Mouse (Mus musculus): Measurements from ENCODE around the gene Eif2b4. TPM values are rescaled to one million over a fixed set of nuclear protein-coding genes. Genes with fewer than 3 reads are reported as not detected.
"Not testable (repeated sequence)": the region's sequence is repeated elsewhere in the genome, so short reads cannot be mapped to it uniquely, and the experiment has no call there.

Gene Eif2b4
- polyA plus RNA-seq, 1 experiment from 2014 or later = 63.9 TPM

DNA sequence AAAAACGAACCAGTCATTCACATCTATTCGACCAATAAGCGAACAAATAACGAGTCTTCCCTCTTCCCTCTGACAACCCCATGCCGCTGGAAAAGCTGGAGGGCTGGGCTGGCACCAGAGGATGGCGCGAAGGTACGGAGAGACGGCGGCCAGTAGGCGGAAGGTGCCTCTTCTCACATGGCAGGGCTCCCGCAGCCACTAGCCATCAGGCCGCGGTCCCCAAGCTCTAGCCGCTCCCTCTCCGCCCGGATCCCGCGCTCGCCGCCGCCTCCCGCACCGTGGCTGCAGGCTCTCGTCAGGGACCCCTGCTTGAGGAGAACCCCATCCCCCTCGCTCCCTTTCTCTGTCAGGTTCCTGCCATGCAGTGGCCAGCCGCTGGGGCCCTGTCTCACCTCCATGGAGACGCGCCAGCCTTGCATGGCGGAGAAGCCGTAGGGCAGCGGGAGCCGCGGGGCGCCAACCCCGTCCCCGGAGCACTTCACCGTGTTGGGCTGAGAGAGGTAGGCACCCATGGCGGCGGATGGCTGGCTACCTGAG, 26.7 kb upstream of the Eif2b4 start:
- WGBS = under 1% methylated on average over 40 of the region's 40 CpGs
- Histone ChIP-seq H3K36me3 (ENCODE audit: control insufficient read depth, insufficient read depth, low read length) (no peaks in the 10 kb centered on the region), H3K9me3 (ENCODE audit: control insufficient read depth, low read length) (no peaks in the 10 kb centered on the region), H3K27ac (ENCODE audit: low read depth, low read length) (peak overlapping the region; percentile 91), H3K27me3 (ENCODE audit: control insufficient read depth, insufficient read depth, low read length) (no peaks in the 10 kb centered on the region), H3K4me3 (ENCODE audit: low read depth, low read length) (peak overlapping the region; percentile 96), H3K4me2 (peak overlapping the region; percentile 85), H3K9ac (ENCODE audit: low read length) (peak overlapping the region; percentile 91), H3K4me1 (ENCODE audit: control insufficient read depth, insufficient read depth, low read length) (peaks cover 8% of the 10 kb centered on the region; the same call in 1 of the 2 replicates)
- peak; percentile 81; the same call in 1 of the 2 replicates for ATAC-seq (ENCODE audit: low FRiP score)
- DNase-seq (ENCODE audit: low spot score, missing footprints) = peak; percentile 95

DNA sequence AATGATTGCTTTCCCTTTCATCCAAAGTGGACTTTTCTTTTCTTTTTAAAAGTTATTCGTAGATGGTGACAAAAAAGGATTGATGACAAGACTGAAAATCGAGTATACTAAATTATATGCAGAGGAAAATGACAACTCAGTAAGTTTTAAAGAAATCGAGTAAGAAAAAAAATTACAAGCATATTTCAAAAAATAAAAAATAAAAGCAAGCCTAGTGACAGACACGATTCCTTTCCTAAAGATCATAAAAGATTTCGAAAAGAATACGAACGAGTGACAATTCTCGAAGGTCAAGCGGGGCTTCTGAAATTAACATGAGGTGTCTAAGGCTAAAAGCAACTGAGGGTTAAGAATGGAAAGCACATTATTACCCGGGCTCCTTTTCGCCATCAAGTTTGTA, 26.2 kb upstream of the Eif2b4 start:
- DNase-seq (ENCODE audit: low spot score, missing footprints) (no peak), ATAC-seq (ENCODE audit: low FRiP score) (no peak)
- 2% methylated on average over 11 of the region's 11 CpGs for WGBS
- Histone ChIP-seq H3K4me3 (ENCODE audit: low read depth, low read length) (peak overlapping the region; percentile 96), H3K4me2 (peak overlapping the region; percentile 85), H3K4me1 (ENCODE audit: control insufficient read depth, insufficient read depth, low read length) (peaks cover 8% of the 10 kb centered on the region; the same call in 1 of the 2 replicates), H3K27ac (ENCODE audit: low read depth, low read length) (no peak overlapping the region; the same call in 1 of the 2 replicates), H3K9ac (ENCODE audit: low read length) (peak overlapping the region; percentile 91), H3K27me3 (ENCODE audit: control insufficient read depth, insufficient read depth, low read length) (no peaks in the 10 kb centered on the region), H3K9me3 (ENCODE audit: control insufficient read depth, low read length) (no peaks in the 10 kb centered on the region), H3K36me3 (ENCODE audit: control insufficient read depth, insufficient read depth, low read length) (no peaks in the 10 kb centered on the region)

DNA sequence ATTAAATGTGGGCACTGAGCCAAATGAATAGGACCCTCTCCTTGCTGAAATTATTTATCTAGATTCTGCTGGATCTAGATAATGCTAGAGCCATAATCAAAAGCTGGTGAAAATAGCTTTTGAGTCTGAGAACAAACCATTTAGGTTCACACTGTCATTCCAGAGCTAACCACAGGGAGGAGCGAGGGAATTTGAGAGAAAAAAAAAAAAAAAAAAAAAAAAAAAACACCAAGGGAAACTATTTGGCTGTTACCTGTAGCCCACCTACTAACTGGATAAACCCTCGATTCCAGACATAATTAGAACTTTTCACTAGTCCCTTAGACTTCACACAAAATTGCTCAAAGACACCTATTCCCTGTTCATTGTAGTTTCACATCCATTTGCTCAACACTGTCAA, 25.8 kb upstream of the Eif2b4 start:
- ATAC-seq (ENCODE audit: low FRiP score) = no peak
- 6% methylated on average over 2 of the region's 2 CpGs for WGBS

DNA sequence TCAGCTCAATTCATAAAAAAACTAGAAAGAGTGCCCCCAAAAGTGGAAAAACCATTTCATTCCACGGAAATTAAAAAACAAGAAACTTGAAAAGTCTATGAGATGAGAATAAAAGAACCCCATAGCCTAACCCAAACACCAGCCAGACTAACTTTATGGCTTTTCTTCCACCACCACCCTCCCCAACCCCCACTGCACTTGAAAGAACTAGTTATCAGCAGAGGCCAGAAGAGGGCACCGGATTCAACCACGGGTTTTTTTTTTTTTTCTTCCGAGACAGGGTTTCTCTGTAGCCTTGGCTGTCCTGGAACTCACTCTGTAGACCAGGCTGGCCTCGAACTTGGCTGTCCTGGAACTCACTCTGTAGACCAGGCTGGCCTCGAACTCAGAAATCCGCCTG, 25.1 kb upstream of the Eif2b4 start:
- Histone ChIP-seq H3K9me3 (ENCODE audit: control insufficient read depth, low read length) (no peaks in the 10 kb centered on the region), H3K27me3 (ENCODE audit: control insufficient read depth, insufficient read depth, low read length) (no peaks in the 10 kb centered on the region), H3K4me1 (ENCODE audit: control insufficient read depth, insufficient read depth, low read length) (peaks cover 8% of the 10 kb centered on the region; the same call in 1 of the 2 replicates), H3K4me2 (no peak overlapping the region), H3K4me3 (ENCODE audit: low read depth, low read length) (no peak overlapping the region), H3K27ac (ENCODE audit: low read depth, low read length) (no peak overlapping the region), H3K36me3 (ENCODE audit: control insufficient read depth, insufficient read depth, low read length) (no peaks in the 10 kb centered on the region), H3K9ac (ENCODE audit: low read length) (no peak overlapping the region)
- no peak for DNase-seq (ENCODE audit: low spot score, missing footprints)
- 65% methylated on average over 7 of the region's 7 CpGs for WGBS
- no peak for ATAC-seq (ENCODE audit: low FRiP score)

More for the DNA sequence above, 25.8 kb upstream of the Eif2b4 start:
- peak; percentile 88 for DNase-seq (ENCODE audit: low spot score, missing footprints)
- Histone ChIP-seq H3K36me3 (ENCODE audit: control insufficient read depth, insufficient read depth, low read length) (no peaks in the 10 kb centered on the region), H3K27ac (ENCODE audit: low read depth, low read length) (no peak overlapping the region), H3K4me2 (peak overlapping the region; percentile 85), H3K4me1 (ENCODE audit: control insufficient read depth, insufficient read depth, low read length) (peaks cover 8% of the 10 kb centered on the region; the same call in 1 of the 2 replicates), H3K9ac (ENCODE audit: low read length) (no peak overlapping the region), H3K9me3 (ENCODE audit: control insufficient read depth, low read length) (no peaks in the 10 kb centered on the region), H3K27me3 (ENCODE audit: control insufficient read depth, insufficient read depth, low read length) (no peaks in the 10 kb centered on the region), H3K4me3 (ENCODE audit: low read depth, low read length) (peak overlapping the region; percentile 17)

DNA sequence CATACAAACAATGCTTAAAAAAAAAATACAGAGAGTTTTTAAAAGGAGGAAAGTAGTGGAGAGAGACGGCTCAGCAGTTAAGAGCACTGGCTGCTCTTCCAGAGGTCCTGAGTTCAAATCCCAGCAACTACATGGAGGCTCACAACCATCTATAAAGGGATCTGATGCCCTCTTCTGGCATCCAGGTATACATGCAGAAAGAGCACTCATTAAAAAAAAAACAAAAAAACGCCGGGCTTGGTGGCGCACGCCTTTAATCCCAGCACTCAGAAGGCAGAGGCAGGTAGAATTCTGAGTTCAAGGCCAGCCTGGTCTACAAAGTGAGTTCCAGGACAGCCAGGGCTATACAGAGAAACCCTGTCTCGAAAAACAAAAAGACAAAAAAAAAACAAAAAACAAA, 23.3 kb upstream of the Eif2b4 start:
- not testable (repeated sequence) for H3K27ac ChIP-seq (ENCODE audit: low read depth, low read length); H3K9ac ChIP-seq (ENCODE audit: low read length); H3K27me3 ChIP-seq (ENCODE audit: control insufficient read depth, insufficient read depth, low read length); ATAC-seq (ENCODE audit: low FRiP score); DNase-seq (ENCODE audit: low spot score, missing footprints); H3K4me1 ChIP-seq (ENCODE audit: control insufficient read depth, insufficient read depth, low read length); H3K4me3 ChIP-seq (ENCODE audit: low read depth, low read length); H3K9me3 ChIP-seq (ENCODE audit: control insufficient read depth, low read length); H3K4me2 ChIP-seq; H3K36me3 ChIP-seq (ENCODE audit: control insufficient read depth, insufficient read depth, low read length)
- 91% methylated on average over 6 of the region's 6 CpGs for WGBS

DNA sequence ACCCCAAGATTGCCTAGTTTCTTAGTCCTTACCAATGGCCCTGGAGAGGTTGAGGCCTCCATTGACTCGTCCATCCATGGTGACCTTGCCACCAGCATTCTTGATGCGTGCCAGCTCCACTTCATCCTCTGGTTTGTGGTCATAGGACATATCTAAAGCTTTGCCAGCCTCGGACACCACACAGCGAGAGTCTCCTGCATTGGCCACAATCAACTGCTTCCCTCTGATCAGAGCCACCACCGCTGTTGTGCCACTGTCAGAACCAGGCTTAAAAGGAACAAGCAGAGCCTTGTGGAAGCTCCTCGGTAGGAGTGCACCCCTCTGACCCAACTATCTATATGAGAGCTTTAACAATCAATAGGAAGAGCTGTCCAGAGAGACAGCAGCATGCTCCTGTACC, 11.2 kb upstream of the Eif2b4 start:
- Histone ChIP-seq H3K27ac (ENCODE audit: low read depth, low read length) (no peak overlapping the region), H3K27me3 (ENCODE audit: control insufficient read depth, insufficient read depth, low read length) (no peaks in the 10 kb centered on the region), H3K4me2 (no peak overlapping the region), H3K9me3 (ENCODE audit: control insufficient read depth, low read length) (peaks cover 4% of the 10 kb centered on the region), H3K4me1 (ENCODE audit: control insufficient read depth, insufficient read depth, low read length) (peaks cover 12% of the 10 kb centered on the region), H3K9ac (ENCODE audit: low read length) (no peak overlapping the region), H3K4me3 (ENCODE audit: low read depth, low read length) (no peak overlapping the region), H3K36me3 (ENCODE audit: control insufficient read depth, insufficient read depth, low read length) (peaks cover 19% of the 10 kb centered on the region)
- ATAC-seq (ENCODE audit: low FRiP score) (no peak), DNase-seq (ENCODE audit: low spot score, missing footprints) (peak; percentile 37)
- whole genome bisulfite sequencing = 93% methylated on average over 6 of the region's 6 CpGs

DNA sequence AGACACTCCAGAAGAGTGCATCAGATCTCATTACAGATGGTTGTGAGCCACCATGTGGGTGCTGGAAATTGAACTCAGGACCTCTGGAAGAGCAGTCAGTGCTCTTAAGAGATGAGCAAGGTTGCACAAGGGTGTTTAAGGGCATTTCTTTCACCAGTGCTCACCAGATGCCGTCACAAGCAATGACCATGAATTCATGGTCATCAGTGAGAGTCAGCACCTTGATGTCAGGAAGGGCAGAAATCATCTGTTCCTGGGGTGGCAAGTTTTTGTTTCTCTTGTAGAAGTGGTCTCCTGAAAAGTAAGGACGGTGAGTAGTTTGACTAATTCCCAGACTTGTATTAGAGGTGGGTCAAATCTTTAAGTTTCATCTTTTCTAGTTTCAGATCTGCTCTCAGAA, 10.6 kb upstream of the Eif2b4 start:
- Histone ChIP-seq H3K36me3 (ENCODE audit: control insufficient read depth, insufficient read depth, low read length) (peaks cover 22% of the 10 kb centered on the region), H3K27ac (ENCODE audit: low read depth, low read length) (no peak overlapping the region), H3K4me3 (ENCODE audit: low read depth, low read length) (no peak overlapping the region), H3K4me1 (ENCODE audit: control insufficient read depth, insufficient read depth, low read length) (peaks cover 12% of the 10 kb centered on the region), H3K27me3 (ENCODE audit: control insufficient read depth, insufficient read depth, low read length) (no peaks in the 10 kb centered on the region), H3K9ac (ENCODE audit: low read length) (no peak overlapping the region), H3K9me3 (ENCODE audit: control insufficient read depth, low read length) (peaks cover 4% of the 10 kb centered on the region), H3K4me2 (no peak overlapping the region)
- DNase-seq (ENCODE audit: low spot score, missing footprints) (no peak), ATAC-seq (ENCODE audit: low FRiP score) (no peak)
- WGBS = 92% methylated on average over 2 of the region's 2 CpGs

DNA sequence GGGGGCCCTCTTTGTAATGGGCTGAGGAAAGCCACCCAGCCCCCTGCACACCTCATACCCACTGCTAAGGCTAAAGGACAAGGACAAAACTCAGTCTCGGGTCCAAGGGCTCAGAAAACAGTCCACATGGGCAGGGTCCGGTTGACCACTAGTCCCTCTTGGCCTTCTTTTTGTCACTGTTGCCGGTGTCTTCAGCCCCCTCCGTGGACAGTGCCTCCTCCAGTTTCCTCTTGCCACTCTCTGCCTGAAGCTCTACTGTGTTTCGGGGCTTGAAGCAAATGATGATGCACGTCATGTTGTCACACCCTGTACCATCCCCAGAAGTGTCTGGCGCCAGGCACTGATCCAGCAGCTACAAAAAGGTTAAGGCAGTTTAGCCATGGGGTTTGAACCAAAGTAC, 9.7 kb upstream of the Eif2b4 start:
- 86% methylated on average over 7 of the region's 7 CpGs for WGBS
- Histone ChIP-seq H3K4me3 (ENCODE audit: low read depth, low read length) (peak overlapping the region; percentile 76), H3K27ac (ENCODE audit: low read depth, low read length) (peak overlapping the region; percentile 71; the same call in 1 of the 2 replicates), H3K4me1 (ENCODE audit: control insufficient read depth, insufficient read depth, low read length) (peaks cover 12% of the 10 kb centered on the region), H3K27me3 (ENCODE audit: control insufficient read depth, insufficient read depth, low read length) (no peaks in the 10 kb centered on the region), H3K9ac (ENCODE audit: low read length) (peak overlapping the region; percentile 71; the same call in 1 of the 2 replicates), H3K4me2 (peak overlapping the region; percentile 64), H3K9me3 (ENCODE audit: control insufficient read depth, low read length) (peaks cover 4% of the 10 kb centered on the region), H3K36me3 (ENCODE audit: control insufficient read depth, insufficient read depth, low read length) (peaks cover 27% of the 10 kb centered on the region)
- no peak for ATAC-seq (ENCODE audit: low FRiP score)
- peak; percentile 65 for DNase-seq (ENCODE audit: low spot score, missing footprints)

DNA sequence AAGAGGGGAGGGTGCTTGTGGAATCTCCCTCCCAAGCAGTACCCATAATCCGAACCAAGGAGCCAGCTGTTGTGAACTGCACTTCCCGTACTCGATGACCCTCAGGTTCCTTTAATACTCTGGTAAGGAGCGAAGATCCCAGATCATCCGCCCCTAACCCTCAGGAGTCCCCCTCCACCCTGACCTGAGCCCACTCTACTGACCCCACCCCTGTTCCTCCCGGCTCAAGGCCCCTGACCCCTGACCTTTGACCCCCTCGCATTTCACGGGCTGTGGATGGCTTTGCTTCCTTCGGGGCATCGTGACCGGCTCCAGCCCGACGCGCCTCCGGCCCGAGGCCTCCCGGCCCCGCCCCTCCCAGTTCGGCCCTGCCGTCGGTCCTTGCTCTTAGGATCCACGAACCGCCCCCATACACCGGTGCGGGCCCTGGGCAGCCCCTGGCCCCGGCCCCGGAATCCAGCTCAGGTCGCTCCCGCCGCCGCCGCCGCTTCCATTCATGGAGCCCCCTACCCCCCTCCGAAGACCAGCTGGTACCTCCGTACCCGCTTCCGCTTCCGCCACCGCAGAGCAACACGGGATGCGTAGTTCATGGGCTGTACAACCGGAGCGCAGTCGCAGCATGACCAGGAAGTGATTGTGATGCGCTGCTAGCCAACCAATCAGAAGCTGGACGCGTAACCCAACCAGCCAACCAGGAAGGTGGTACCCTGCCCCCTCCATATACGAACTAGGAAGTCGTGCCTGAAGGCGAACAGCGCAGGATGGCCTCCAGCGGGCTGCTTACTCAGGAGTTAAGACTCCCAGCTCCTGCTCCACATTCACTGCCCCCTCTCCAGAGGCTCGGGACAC, 8.7 kb upstream of the Eif2b4 start, which contains the start of gene Zfp513:
Zfp513 (minus strand) TSS at position 562 of the 849 bp plus-strand sequence.
- H3K9me3 ChIP-seq (ENCODE audit: control insufficient read depth, low read length) = peaks cover 4% of the 10 kb centered on the region
- H3K4me3 ChIP-seq (ENCODE audit: low read depth, low read length) = peak within 1 kb of the TSS; percentile 76
- H3K4me2 ChIP-seq = peak within 1 kb of the TSS; percentile 64
- no peaks in the 10 kb centered on the region for H3K27me3 ChIP-seq (ENCODE audit: control insufficient read depth, insufficient read depth, low read length)
- peak; percentile 98 for DNase-seq (ENCODE audit: low spot score, missing footprints)
- H3K27ac ChIP-seq (ENCODE audit: low read depth, low read length) = peak within 1 kb of the TSS; percentile 74
- peaks cover 28% of the 10 kb centered on the region for H3K36me3 ChIP-seq (ENCODE audit: control insufficient read depth, insufficient read depth, low read length)
- peaks cover 12% of the 10 kb centered on the region for H3K4me1 ChIP-seq (ENCODE audit: control insufficient read depth, insufficient read depth, low read length)
- H3K9ac ChIP-seq (ENCODE audit: low read length) = peak within 1 kb of the TSS; percentile 88
- peak; percentile 97 for ATAC-seq (ENCODE audit: low FRiP score)
- under 1% methylated on average over 53 of the region's 53 CpGs for WGBS

Data from midbrain, embryonic 11.5 days (tissue).